14 mouse cellular contexts compared by ENCODE assay signal in genomic region chr19:53752993-53753392, GRCm38 (mm10).
DNase-seq lines count a peak whose midpoint lies in the region; ATAC-seq and TF ChIP-seq lines count a peak whose summit lies in the region.
"Had no signal": no experiment of that assay in that cellular context is flagged by ENCODE, and none has a peak within 500 bp of the region (broad histone marks: within the 10 kb centered on the region; RNA-seq: fewer than 3 reads in every experiment).

No protein-coding gene starts in this region.

- DNase-seq in heart, postnatal 10 days: no peak
- DNase-seq in lung, postnatal 36 days: peak; percentile 13
- no peak for DNase-seq in lung, adult 2 months
- no peak for DNase-seq in G1E (ENCODE audit: low spot score)
- peak; percentile 20 for DNase-seq in retina, embryonic 14.5 days (ENCODE audit: low spot score)
- DNase-seq in gastrocnemius, postnatal 4 days (ENCODE audit: low spot score in 2 of 2): no peak
- DNase-seq: kidney, postnatal 10 days; left cerebral cortex, postnatal 4 days; right cerebral cortex, postnatal 4 days; thymus, adult 2 months had no signal

- WGBS in heart, embryonic 15.5 days: 57% methylated on average over 7 of the region's 7 CpGs
- 60% methylated on average over 7 of the region's 7 CpGs for WGBS in lung, adult 2 months

- 0 out of 2 replicates have a peak overlapping the region, but pooled peaks have one; percentile 9 for H3K27ac ChIP-seq in heart, embryonic 15.5 days
- H3K27ac ChIP-seq: forebrain, embryonic 10.5 days; macrophage had no signal

- no peak overlapping the region for H3K9ac ChIP-seq in heart, embryonic 15.5 days

- no peak for TF ChIP-seq CTCF in lung, adult 2 months (IDR thresholded peaks at IDR 0.05; ENCODE audit: insufficient read depth, low read length)
- peak; percentile 43 for TF ChIP-seq CTCF in G1E (IDR thresholded peaks at IDR 0.05; ENCODE audit: low read depth, low read length)

- no peak for ATAC-seq in heart, embryonic 15.5 days (replicated peaks; ENCODE audit: insufficient number of reproducible peaks, insufficient read depth, low FRiP score, low read depth)
- ATAC-seq in G1E (ENCODE audit: extremely low read depth, insufficient number of reproducible peaks, low FRiP score, poor library complexity, severe bottlenecking): no peak
- no peak for ATAC-seq in frontal cortex, adult (ENCODE audit: low TSS enrichment)

- intact Hi-C loops in heart, postnatal 10 days (cut with DNase I): no loop called here

- no peak for TF ChIP-seq POLR2A in lung, adult 2 months (IDR thresholded peaks at IDR 0.05; ENCODE audit: borderline replicate concordance, extremely low read depth, low read depth, low read length)

- no peaks in the 10 kb centered on the region for H3K36me3 ChIP-seq in heart, embryonic 15.5 days
- H3K36me3 ChIP-seq in G1E (replicated peaks): no peaks in the 10 kb centered on the region
- H3K36me3 ChIP-seq: forebrain, embryonic 10.5 days had no signal

- peaks cover 61% of the 10 kb centered on the region for H3K4me1 ChIP-seq in heart, embryonic 15.5 days (replicated peaks)
- H3K4me1 ChIP-seq in lung, adult 2 months (ENCODE audit: control insufficient read depth, insufficient read depth, low read length): no peaks in the 10 kb centered on the region
- peaks cover 14% of the 10 kb centered on the region; the same call in 1 of the 2 replicates for H3K4me1 ChIP-seq in G1E (ENCODE audit: insufficient read depth, low read depth, low read length)

- no peak overlapping the region for H3K4me3 ChIP-seq in heart, embryonic 15.5 days
- no peak overlapping the region for H3K4me3 ChIP-seq in lung, adult 2 months (replicated peaks; ENCODE audit: extremely low read depth, low read depth, low read length)
- H3K4me3 ChIP-seq in G1E (ENCODE audit: low read depth, low read length): no peak overlapping the region
- H3K4me3 ChIP-seq: forebrain, embryonic 10.5 days had no signal

- no peak overlapping the region for H3K4me2 ChIP-seq in heart, embryonic 15.5 days

- H3K27me3 ChIP-seq in heart, embryonic 15.5 days: no peaks in the 10 kb centered on the region
- H3K27me3 ChIP-seq in G1E (ENCODE audit: insufficient read depth, low read length): peaks cover 29% of the 10 kb centered on the region

- H3K9me3 ChIP-seq in heart, embryonic 15.5 days (replicated peaks): no peaks in the 10 kb centered on the region
- peaks cover 12% of the 10 kb centered on the region for H3K9me3 ChIP-seq in G1E (replicated peaks)

Comparison
In these comparisons a context has a peak if more than half of its experiments do, and no peak if none do; other contexts are left out.
1. DNase-seq: peak in lung, postnatal 36 days (single experiment) and retina, embryonic 14.5 days (single experiment); none in heart, postnatal 10 days (0 of 2), lung, adult 2 months (single experiment), G1E (single experiment) and gastrocnemius, postnatal 4 days (0 of 2).